Mouse (Mus musculus) E14TG2a.4 (cell line): ENCODE data around the gene Traf3ip1.

Experiments used
- H3K27me3 ChIP-seq: 2 replicates; pipeline ENCODE4 v1.6.1; 2014; ENCODE audit warnings: low read length, control low read depth; ENCODE audit not compliant: insufficient read depth
- H3K36me3 ChIP-seq: 2 replicates; pipeline ENCODE4 v1.6.1; 2014; ENCODE audit warnings: low read length, control low read depth; ENCODE audit not compliant: insufficient read depth
- H3K4me1 ChIP-seq: replicated peaks from 2 replicates; pipeline ENCODE4 v1.6.1; 2014; ENCODE audit warnings: low read depth, low read length, control low read depth
- H3K4me3 ChIP-seq: replicated peaks from 2 replicates; pipeline ENCODE4 v1.5.1; 2014; ENCODE audit warnings: mild to moderate bottlenecking, low read length
- H3K9me3 ChIP-seq: 2 replicates; pipeline ENCODE4 v1.6.1; 2014; ENCODE audit warnings: low read length, control low read depth
- CTCF ChIP-seq: conservative IDR thresholded peaks from 2 replicates; pipeline ENCODE4 v1.5.1; 2014; ENCODE audit warnings: low read length
- NANOG ChIP-seq: IDR thresholded peaks from 2 replicates; pipeline ENCODE4 v1.6.1; 2014; ENCODE audit warnings: borderline replicate concordance, low read length, mixed read lengths
- POU5F1 ChIP-seq: IDR thresholded peaks from 2 replicates; pipeline ENCODE4 v1.6.1; 2014; ENCODE audit warnings: low read length, borderline replicate concordance

The Traf3ip1 gene

DNA sequence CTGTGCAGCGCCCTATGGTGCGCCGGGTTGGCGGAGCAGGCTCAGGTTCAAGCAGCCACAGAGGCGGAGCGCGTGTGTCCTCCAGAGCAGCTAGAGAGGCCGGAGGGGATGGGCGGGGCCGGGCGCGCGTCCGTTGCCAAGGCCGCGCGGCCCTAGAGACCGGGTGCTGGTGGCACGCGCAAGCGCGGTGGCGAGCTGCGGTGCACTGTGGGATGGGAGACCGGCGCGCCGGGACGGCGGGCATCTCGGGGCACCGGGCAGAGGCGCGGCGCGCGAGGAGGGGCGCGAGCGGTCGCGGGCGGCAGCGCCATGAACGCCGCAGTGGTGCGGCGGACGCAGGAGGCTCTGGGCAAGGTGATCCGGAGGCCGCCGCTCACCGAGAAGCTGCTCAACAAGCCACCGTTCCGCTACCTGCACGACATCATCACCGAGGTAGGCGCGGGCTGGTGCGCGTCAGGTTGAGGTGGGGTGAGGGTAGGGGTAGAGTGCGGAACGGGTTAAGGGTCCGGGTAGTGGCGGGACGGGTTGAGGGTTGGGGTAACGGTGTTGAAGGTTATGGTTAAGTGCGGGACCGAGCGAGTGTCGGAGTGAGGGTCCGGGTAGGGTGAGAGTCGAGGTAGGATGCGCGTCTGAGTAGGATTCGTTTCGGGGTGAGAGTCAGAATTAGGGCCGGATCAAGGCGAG lies at the start of gene Traf3ip1:
TSS of gene Traf3ip1 (plus strand) at position 191 of the 684 bp plus-strand sequence.
- Histone ChIP-seq H3K27me3 (no peaks in the 10 kb centered on the region), H3K36me3 (peaks cover 11% of the 10 kb centered on the region; the same call in 1 of the 2 replicates), H3K4me3 (peak within 1 kb of the TSS; percentile 90), H3K9me3 (no peaks in the 10 kb centered on the region), H3K4me1 (peaks cover 28% of the 10 kb centered on the region)
- TF ChIP-seq NANOG (no peak), POU5F1 (no peak), CTCF (no peak)

DNA sequence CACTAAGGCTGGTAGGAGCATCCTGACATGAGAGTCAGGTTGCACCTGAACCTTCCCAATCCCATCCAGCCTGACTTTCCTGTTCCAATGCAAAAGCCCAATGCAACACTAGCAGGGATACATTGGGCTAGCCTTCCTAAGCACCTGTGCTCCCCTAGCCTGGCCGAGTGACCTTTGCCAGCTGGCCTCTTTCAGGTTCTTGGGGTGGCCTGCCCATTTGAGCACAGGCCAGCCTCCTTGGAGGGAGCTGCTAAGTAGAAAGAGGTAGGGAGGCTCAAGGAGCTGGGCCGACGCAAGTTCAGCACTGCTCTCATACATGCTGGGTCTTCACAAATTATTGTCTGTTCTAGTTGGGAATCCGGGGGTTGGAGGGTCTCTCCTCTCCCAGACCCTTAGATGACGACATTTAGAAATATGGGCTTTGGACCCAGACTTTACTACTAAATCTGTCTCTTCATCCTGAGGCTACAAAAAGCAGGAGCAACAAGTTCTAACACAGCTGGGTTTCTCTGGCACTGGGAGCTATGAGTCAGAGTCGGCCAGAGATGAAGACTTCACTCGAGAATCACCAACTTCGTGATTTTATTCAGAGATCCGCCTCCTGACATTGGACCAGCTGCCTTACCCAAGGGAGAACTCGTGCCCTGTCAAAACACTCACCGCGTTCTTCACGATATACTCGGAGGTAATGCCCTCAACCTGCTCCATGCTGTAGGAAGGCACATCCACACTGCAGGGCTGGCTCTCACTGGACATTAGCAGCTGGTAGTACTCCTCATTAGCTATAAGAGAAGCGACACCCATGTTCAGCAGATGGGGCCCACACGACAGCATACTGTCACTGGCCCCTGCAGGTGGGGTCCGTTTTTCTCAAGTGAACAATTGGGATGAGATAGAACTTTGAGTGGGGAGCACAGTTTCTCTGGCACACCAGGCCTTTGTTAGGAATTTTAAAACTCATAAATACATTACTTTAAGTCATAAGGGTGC lies 49.3 kb upstream of the Traf3ip1 start:
- no peak overlapping the region for H3K4me3 ChIP-seq
- TF ChIP-seq POU5F1, result no peak
- TF ChIP-seq NANOG, result no peak
- TF ChIP-seq CTCF, result no peak
- H3K4me1 ChIP-seq, result no peaks in the 10 kb centered on the region
- H3K36me3 ChIP-seq, result no peaks in the 10 kb centered on the region
- peaks cover 11% of the 10 kb centered on the region; the same call in 1 of the 2 replicates for H3K27me3 ChIP-seq
- peaks cover 7% of the 10 kb centered on the region for H3K9me3 ChIP-seq

DNA sequence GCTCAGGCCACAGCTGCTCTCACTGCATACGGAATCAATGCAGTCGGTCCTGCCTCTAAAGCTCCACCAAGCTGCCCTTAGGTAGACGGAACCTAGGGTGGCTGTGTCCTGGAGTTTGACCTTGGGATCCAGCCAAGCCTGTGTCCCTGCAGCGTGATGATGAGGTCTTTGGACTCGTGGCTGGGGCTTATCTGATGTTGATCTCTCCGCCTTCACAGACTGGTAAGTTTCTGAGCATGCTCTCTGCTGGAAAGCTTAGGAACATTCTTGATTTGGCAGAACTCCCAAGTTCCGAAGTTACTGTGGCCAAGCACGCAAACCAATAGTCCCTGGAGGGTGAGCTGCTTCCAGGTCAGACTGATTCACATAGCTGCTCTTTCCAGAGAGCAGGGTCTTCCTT lies 48.4 kb upstream of the Traf3ip1 start:
- H3K4me3 ChIP-seq, result no peak overlapping the region
- H3K4me1 ChIP-seq, result no peaks in the 10 kb centered on the region
- peaks cover 7% of the 10 kb centered on the region for H3K9me3 ChIP-seq
- peaks cover 11% of the 10 kb centered on the region; the same call in 1 of the 2 replicates for H3K27me3 ChIP-seq
- no peaks in the 10 kb centered on the region for H3K36me3 ChIP-seq
- no peak for TF ChIP-seq POU5F1
- no peak for TF ChIP-seq CTCF
- TF ChIP-seq NANOG, result no peak

DNA sequence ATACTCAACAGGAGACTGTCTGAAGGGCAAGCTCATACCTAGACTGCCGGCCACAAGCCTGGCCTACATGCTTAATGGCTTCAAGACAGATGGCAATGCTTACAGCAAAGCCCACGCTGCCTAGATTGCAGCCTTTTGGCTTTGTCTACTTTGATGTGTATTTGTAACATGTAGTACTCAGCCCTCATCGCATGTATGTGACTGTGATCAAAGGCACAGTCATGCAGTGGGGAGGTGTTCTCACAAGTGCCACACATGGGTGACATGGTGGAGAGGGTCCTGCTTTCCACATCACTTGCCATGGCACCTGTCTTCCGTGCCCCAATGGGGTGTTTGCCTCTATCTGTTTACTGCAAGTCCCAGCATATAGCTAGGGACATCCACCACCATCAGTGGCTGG lies 47.9 kb upstream of the Traf3ip1 start:
- no peak for TF ChIP-seq CTCF
- no peak for TF ChIP-seq NANOG
- no peak for TF ChIP-seq POU5F1
- no peaks in the 10 kb centered on the region for H3K36me3 ChIP-seq
- peaks cover 12% of the 10 kb centered on the region; the same call in 1 of the 2 replicates for H3K27me3 ChIP-seq
- H3K4me1 ChIP-seq, result no peaks in the 10 kb centered on the region
- H3K4me3 ChIP-seq, result no peak overlapping the region
- H3K9me3 ChIP-seq, result peaks cover 7% of the 10 kb centered on the region

DNA sequence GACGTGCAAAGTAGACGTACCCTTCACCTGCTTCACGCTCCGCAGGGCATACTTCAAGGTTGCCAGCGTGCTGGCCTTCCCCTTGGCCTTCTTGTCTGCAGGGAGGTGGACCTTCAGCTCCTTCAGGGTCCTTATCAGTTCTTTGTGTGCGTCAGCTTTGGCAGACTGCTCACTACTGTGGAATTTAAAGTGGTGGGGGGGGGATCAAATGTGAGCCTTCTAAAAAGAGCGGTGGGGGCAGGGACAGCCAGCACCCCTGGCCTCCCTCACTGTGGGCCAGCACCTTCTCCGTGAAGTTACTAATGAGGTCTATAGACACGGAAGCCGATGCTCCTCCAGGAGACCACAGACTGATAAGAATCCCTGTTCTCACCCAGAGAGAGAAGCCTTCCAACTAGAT lies 45.8 kb upstream of the Traf3ip1 start:
- Histone ChIP-seq H3K4me3 (no peak overlapping the region), H3K36me3 (no peaks in the 10 kb centered on the region), H3K9me3 (peaks cover 7% of the 10 kb centered on the region), H3K27me3 (peaks cover 10% of the 10 kb centered on the region; the same call in 1 of the 2 replicates), H3K4me1 (no peaks in the 10 kb centered on the region)
- TF ChIP-seq CTCF, result no peak
- TF ChIP-seq NANOG, result no peak
- no peak for TF ChIP-seq POU5F1

DNA sequence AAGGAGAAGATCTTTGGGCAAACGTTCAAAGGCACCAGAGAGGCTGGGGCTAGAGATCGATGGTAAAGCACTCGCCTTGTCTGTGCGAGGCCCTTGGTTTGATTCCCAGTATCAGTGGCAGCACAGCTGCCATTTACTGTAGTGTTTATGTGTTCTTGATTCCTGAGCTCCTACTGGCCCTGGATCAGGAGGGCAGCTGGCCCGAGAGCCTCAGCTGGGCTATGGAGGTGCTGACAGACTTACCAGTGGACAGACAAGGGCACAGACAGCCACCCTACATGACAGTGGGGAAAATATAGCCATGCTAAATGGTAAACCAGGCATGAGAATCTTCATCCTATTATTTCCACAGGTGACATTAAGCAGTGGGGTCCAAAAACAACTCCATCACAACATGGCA lies 43.6 kb upstream of the Traf3ip1 start:
- Histone ChIP-seq H3K27me3 (peaks cover 22% of the 10 kb centered on the region; the same call in 1 of the 2 replicates), H3K4me1 (no peaks in the 10 kb centered on the region), H3K36me3 (no peaks in the 10 kb centered on the region), H3K4me3 (no peak overlapping the region), H3K9me3 (peaks cover 7% of the 10 kb centered on the region)
- TF ChIP-seq CTCF, result no peak
- no peak for TF ChIP-seq POU5F1
- no peak for TF ChIP-seq NANOG

DNA sequence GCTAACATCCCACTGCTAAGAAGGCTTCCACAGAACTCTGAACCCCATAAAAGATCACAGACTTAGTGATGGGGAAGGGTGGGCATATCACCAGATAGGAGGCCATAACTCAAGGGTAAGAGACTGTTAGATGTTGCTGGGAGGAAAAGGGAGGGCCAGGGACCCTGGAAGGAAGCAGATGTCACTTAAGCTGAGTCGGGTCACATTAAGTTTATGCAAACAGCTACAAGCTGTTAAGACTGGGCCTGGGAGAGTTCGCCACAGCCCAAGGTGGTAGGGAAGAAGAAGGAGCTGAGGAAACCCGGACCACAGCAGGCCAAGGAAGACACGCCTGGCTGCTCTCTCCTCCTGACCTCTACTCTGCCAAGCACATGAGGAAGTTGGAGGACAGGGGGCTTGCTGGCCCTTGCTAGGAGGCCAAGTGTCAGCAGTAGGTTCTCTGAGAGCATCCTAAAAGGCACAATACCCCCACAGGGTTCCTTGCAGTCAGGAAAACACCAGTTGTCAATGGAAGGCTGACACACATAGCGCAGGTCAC lies 42.8 kb upstream of the Traf3ip1 start:
- Histone ChIP-seq H3K27me3 (peaks cover 26% of the 10 kb centered on the region), H3K9me3 (peaks cover 7% of the 10 kb centered on the region), H3K4me1 (no peaks in the 10 kb centered on the region; the same call in 1 of the 2 replicates), H3K36me3 (no peaks in the 10 kb centered on the region), H3K4me3 (no peak overlapping the region)
- TF ChIP-seq POU5F1 (no peak), NANOG (no peak), CTCF (no peak)

DNA sequence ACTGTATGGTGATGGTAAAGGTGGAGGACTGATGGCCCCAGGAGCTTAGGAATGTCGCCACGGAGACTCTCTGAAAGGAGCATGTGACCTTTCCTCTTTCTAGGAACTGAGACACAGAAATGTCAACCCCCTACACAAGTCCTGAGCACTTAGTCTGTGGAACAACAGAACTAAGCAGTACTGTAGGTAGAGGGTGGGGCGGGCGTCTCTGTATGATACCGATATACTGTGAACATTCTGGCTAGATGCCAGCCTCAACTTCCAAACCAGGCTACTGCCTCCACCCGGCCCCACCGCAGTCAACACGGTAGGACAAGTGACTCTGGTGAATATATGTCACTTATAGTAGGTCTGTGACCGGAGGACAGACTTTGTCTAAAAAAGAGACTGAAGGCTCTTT lies 40.5 kb upstream of the Traf3ip1 start:
- H3K36me3 ChIP-seq, result no peaks in the 10 kb centered on the region
- no peaks in the 10 kb centered on the region for H3K9me3 ChIP-seq
- peaks cover 8% of the 10 kb centered on the region for H3K4me1 ChIP-seq
- no peak overlapping the region for H3K4me3 ChIP-seq
- no peak for TF ChIP-seq NANOG
- TF ChIP-seq CTCF, result no peak
- TF ChIP-seq POU5F1, result no peak
- peaks cover 43% of the 10 kb centered on the region for H3K27me3 ChIP-seq
